Comparison of ENCODE assay signal across 21 mouse cellular contexts in the genomic region with DNA sequence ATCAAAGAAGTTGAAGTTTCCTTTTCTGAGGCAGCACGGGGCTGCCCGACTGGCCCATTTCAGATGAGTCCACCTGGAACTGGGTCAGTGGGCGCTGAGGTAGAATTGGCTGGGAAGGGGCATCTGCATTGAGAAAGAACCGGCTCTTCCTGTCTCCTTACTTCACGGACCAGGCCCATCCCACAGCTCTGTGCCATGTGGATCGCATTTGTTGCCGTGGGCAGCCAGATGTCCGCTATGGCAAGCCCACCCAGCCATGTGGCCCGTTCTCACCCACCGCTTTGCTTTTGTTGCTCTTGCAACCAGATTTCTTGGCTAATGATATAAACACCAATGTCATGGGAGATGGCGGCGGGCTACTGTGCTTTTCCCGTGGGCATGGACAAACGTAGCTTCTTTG.
"Had no signal": no experiment of that assay in that cellular context is flagged by ENCODE, and none has a peak within 500 bp of the region (broad histone marks: within the 10 kb centered on the region; RNA-seq: fewer than 3 reads in every experiment).

No protein-coding gene starts in this region.

- H3K9me3 ChIP-seq: heart, embryonic 12.5 days; hindbrain, embryonic 13.5 days; hindbrain, embryonic 15.5 days; intestine, embryonic 15.5 days; liver, embryonic 13.5 days; liver, embryonic 15.5 days had no signal

- H3K4me1 ChIP-seq: heart, embryonic 12.5 days; hindbrain, embryonic 13.5 days; hindbrain, embryonic 15.5 days; intestine, embryonic 15.5 days; liver, embryonic 13.5 days; liver, embryonic 15.5 days had no signal

- H3K27ac ChIP-seq: hindbrain, embryonic 13.5 days; hindbrain, embryonic 15.5 days; hindbrain, postnatal 0 days; intestine, embryonic 15.5 days; layer of hippocampus, adult 2 months; left cerebral cortex, adult 2 months; liver, embryonic 13.5 days; liver, embryonic 15.5 days had no signal

- DNase-seq: gastrocnemius, postnatal 14 days; gastrocnemius, postnatal 36 days; heart, adult 18-20 months; heart, postnatal 10 days; kidney, adult 11 months; kidney, adult 2 months; kidney, adult 9 months; kidney, postnatal 10 days; kidney, postnatal 25 days; kidney, postnatal 4 days; liver; liver, embryonic 13.5 days; liver, postnatal 0 days had no signal

- H3K27me3 ChIP-seq: heart, embryonic 12.5 days; hindbrain, embryonic 13.5 days; hindbrain, embryonic 15.5 days; intestine, embryonic 15.5 days; liver, embryonic 13.5 days; liver, embryonic 15.5 days had no signal

- H3K36me3 ChIP-seq: heart, embryonic 12.5 days; hindbrain, embryonic 13.5 days; hindbrain, embryonic 15.5 days; intestine, embryonic 15.5 days; liver, embryonic 13.5 days; liver, embryonic 15.5 days had no signal

- H3K4me3 ChIP-seq: heart, embryonic 12.5 days; hindbrain, embryonic 13.5 days; hindbrain, embryonic 15.5 days; intestine, embryonic 15.5 days; layer of hippocampus, adult 2 months; left cerebral cortex, adult 2 months; liver, embryonic 13.5 days; liver, embryonic 15.5 days had no signal
